Mouse (Mus musculus): ENCODE measurements at regions not wholly inside any gene's neighbourhood (a gene's known extent, or its start where the extent isn't known, plus 50 kb on each side); places are given as distances from the start of the nearest gene placed in this dataset.

DNA sequence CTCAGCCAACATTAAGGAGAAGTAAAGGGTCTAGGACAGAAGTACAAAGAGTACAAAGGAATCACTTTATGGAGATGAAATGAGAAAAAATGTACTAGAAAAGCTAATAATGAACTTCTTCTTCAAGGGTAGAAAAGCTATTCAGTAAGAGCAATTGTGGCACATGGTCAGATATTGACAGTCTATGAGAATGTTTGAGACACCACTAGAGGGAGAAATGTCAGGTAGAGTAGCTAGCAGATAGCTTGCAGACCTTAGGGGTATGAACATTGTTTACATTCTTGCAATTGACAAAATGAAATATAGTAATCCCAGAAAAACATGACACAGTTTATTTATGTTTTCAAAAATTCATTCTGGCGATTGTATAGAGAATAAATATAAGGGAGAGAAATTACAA, 1066.2 kb upstream of the Sel1l start:
- TF ChIP-seq POLR2A (IDR thresholded peaks at IDR 0.05; ENCODE audit: low read depth, low read length) (no peak), CTCF (IDR thresholded peaks at IDR 0.05; ENCODE audit: extremely low read depth, insufficient read length, insufficient replicate concordance, low read depth, low read length) (no peak)
